Mouse (Mus musculus) heart, embryonic 13.5 days (tissue): ENCODE data around the gene Gpr176. TPM values are rescaled to one million over a fixed set of nuclear protein-coding genes. Genes with fewer than 3 reads are reported as not detected.

ENCODE experiments used
- ATAC-seq: fragments of 200-750 bp; cut with Nextera tagmentation; 2 replicates; pipeline ENCODE4 v1.8.0; 2017; ENCODE audit warnings: moderate TSS enrichment; ENCODE audit not compliant: insufficient number of reproducible peaks, low FRiP score, low TSS enrichment; ENCODE audit errors: extremely low read depth
- H3K27ac ChIP-seq: fragments of 300-500 bp; sonication (generic); replicated peaks from 2 replicates; pipeline ENCODE4 v1.5.1; 2015; ENCODE audit warnings: moderate library complexity, mild to moderate bottlenecking, inconsistent platforms
- H3K27me3 ChIP-seq: fragments of 300-500 bp; sonication (generic); replicated peaks from 2 replicates; pipeline ENCODE4 v1.6.1; 2015; ENCODE audit warnings: mild to moderate bottlenecking, inconsistent platforms
- H3K36me3 ChIP-seq: fragments of 300-500 bp; sonication (generic); 2 replicates; pipeline ENCODE4 v1.6.1; 2015; ENCODE audit warnings: mild to moderate bottlenecking, inconsistent platforms
- H3K4me1 ChIP-seq: fragments of 300-500 bp; sonication (generic); 2 replicates; pipeline ENCODE4 v1.6.1; 2015; ENCODE audit warnings: inconsistent platforms
- H3K4me2 ChIP-seq: fragments of 300-500 bp; sonication (generic); 2 replicates; pipeline ENCODE4 v1.6.1; 2015; ENCODE audit warnings: inconsistent platforms, mild to moderate bottlenecking, moderate library complexity
- H3K4me3 ChIP-seq: fragments of 300-500 bp; sonication (generic); 2 replicates; pipeline ENCODE4 v1.5.1; 2015; ENCODE audit warnings: moderate library complexity, mild to moderate bottlenecking, inconsistent platforms
- H3K9ac ChIP-seq: fragments of 300-500 bp; sonication (generic); 2 replicates; pipeline ENCODE4 v1.6.1; 2015; ENCODE audit warnings: inconsistent platforms, mild to moderate bottlenecking, moderate library complexity
- H3K9me3 ChIP-seq: fragments of 300-500 bp; sonication (generic); 2 replicates; pipeline ENCODE4 v1.6.1; 2016; ENCODE audit warnings: inconsistent platforms
- WGBS: fragments of 180-500 bp; shearing (Covaris S2); methylation state at CpG from one replicate; pipeline ENCODE4 v1.1.7; 2015; ENCODE audit warnings: mixed read lengths; 5-methylcytosine and 5-hydroxymethylcytosine counted together
- polyA plus RNA-seq: library from polyadenylated mRNA; unstranded; fragments of >200 nt; fragmentation: Nextera tagmentation; extraction: Ambion mirVana; gene quantifications from 2 replicates; pipeline ENCODE4 v1.2.1, GENCODE M21; 2015

Gpr176 gene
- polyA plus RNA-seq, 1 experiment from 2014 or later = 0.19 TPM

GRCm38 (mm10) chr2:118401834-118402727, 28.9 kb upstream of the Gpr176 start:
- Histone ChIP-seq H3K4me1 (no peaks in the 10 kb centered on the region), H3K4me2 (no peak overlapping the region), H3K4me3 (no peak overlapping the region), H3K9ac (no peak overlapping the region), H3K36me3 (peaks cover 40% of the 10 kb centered on the region), H3K9me3 (no peaks in the 10 kb centered on the region), H3K27me3 (no peaks in the 10 kb centered on the region), H3K27ac (no peak overlapping the region)
- 82% methylated on average over 5 of the region's 5 CpGs for WGBS
- no peak for ATAC-seq

- Histone ChIP-seq H3K27ac (no peak overlapping the region), H3K9me3 (no peaks in the 10 kb centered on the region), H3K4me1 (no peaks in the 10 kb centered on the region), H3K36me3 (peaks cover 23% of the 10 kb centered on the region), H3K27me3 (no peaks in the 10 kb centered on the region), H3K4me3 (no peak overlapping the region), H3K4me2 (no peak overlapping the region), H3K9ac (no peak overlapping the region)
- 85% methylated on average over 5 of the region's 5 CpGs for whole genome bisulfite sequencing
- no peak for ATAC-seq
Measured at GRCm38 (mm10) chr2:118399751-118400150, 26.5 kb upstream of the Gpr176 start.

GRCm38 (mm10) chr2:118391201-118391600, 18.0 kb upstream of the Gpr176 start:
- Histone ChIP-seq H3K9ac (no peak overlapping the region), H3K27ac (no peak overlapping the region), H3K36me3 (no peaks in the 10 kb centered on the region), H3K27me3 (no peaks in the 10 kb centered on the region), H3K9me3 (no peaks in the 10 kb centered on the region), H3K4me1 (peaks cover 18% of the 10 kb centered on the region), H3K4me2 (no peak overlapping the region), H3K4me3 (no peak overlapping the region)
- no peak for ATAC-seq
- WGBS = 68% methylated on average over 5 of the region's 5 CpGs

- H3K27me3 ChIP-seq = no peaks in the 10 kb centered on the region
- H3K9ac ChIP-seq = no peak overlapping the region; the same call in 1 of the 2 replicates
- peaks cover 18% of the 10 kb centered on the region for H3K4me1 ChIP-seq
- 0 out of 2 replicates have a peak overlapping the region, but pooled peaks have one; percentile 29 for H3K27ac ChIP-seq
- ATAC-seq = no peak
- peak overlapping the region; percentile 91 for H3K4me2 ChIP-seq
- H3K9me3 ChIP-seq = no peaks in the 10 kb centered on the region
- H3K4me3 ChIP-seq = peak overlapping the region; percentile 88
- no peaks in the 10 kb centered on the region for H3K36me3 ChIP-seq
- WGBS = 82% methylated on average over 5 of the region's 5 CpGs
Measured at GRCm38 (mm10) chr2:118390072-118390471, 16.9 kb upstream of the Gpr176 start.

GRCm38 (mm10) chr2:118389569-118389968, 16.4 kb upstream of the Gpr176 start:
- H3K27ac ChIP-seq = peak overlapping the region; percentile 96; the same call in 1 of the 2 replicates
- peak overlapping the region; percentile 91 for H3K4me2 ChIP-seq
- no peak for ATAC-seq
- H3K36me3 ChIP-seq = no peaks in the 10 kb centered on the region
- no peaks in the 10 kb centered on the region for H3K27me3 ChIP-seq
- WGBS = 55% methylated on average over 3 of the region's 3 CpGs
- peaks cover 18% of the 10 kb centered on the region for H3K4me1 ChIP-seq
- H3K9ac ChIP-seq = peak overlapping the region; percentile 94
- H3K4me3 ChIP-seq = peak overlapping the region; percentile 88
- no peaks in the 10 kb centered on the region for H3K9me3 ChIP-seq

GRCm38 (mm10) chr2:118388341-118389335, 15.4 kb upstream of the Gpr176 start, which contains the start of gene Eif2ak4:
Gene Eif2ak4, plus strand, starts transcription at chr2:118388618.
- Histone ChIP-seq H3K36me3 (no peaks in the 10 kb centered on the region), H3K9me3 (no peaks in the 10 kb centered on the region), H3K27me3 (no peaks in the 10 kb centered on the region), H3K4me3 (peak within 1 kb of the TSS; percentile 88), H3K9ac (peak within 1 kb of the TSS; percentile 94), H3K4me1 (peaks cover 18% of the 10 kb centered on the region), H3K27ac (peak within 1 kb of the TSS; percentile 96), H3K4me2 (peak within 1 kb of the TSS; percentile 91)
- ATAC-seq = peak; percentile 100
- 1% methylated on average over 61 of the region's 61 CpGs for WGBS

- Histone ChIP-seq H3K4me3 (no peak overlapping the region), H3K36me3 (no peaks in the 10 kb centered on the region), H3K4me2 (no peak overlapping the region), H3K4me1 (no peaks in the 10 kb centered on the region), H3K9me3 (no peaks in the 10 kb centered on the region), H3K9ac (no peak overlapping the region), H3K27me3 (peaks cover 10% of the 10 kb centered on the region), H3K27ac (no peak overlapping the region)
- no peak for ATAC-seq
- 65% methylated on average over 5 of the region's 5 CpGs for WGBS
Measured at GRCm38 (mm10) chr2:118383387-118383786, 10.2 kb upstream of the Gpr176 start.

- WGBS = 75% methylated on average over 1 of the region's 1 CpGs
- ATAC-seq = no peak
- Histone ChIP-seq H3K36me3 (no peaks in the 10 kb centered on the region), H3K4me2 (no peak overlapping the region), H3K27ac (no peak overlapping the region), H3K9me3 (no peaks in the 10 kb centered on the region), H3K4me1 (no peaks in the 10 kb centered on the region), H3K9ac (no peak overlapping the region), H3K27me3 (peaks cover 23% of the 10 kb centered on the region), H3K4me3 (no peak overlapping the region)
Measured at GRCm38 (mm10) chr2:118379756-118380155, 6.5 kb upstream of the Gpr176 start.

- peaks cover 18% of the 10 kb centered on the region for H3K4me1 ChIP-seq
- no peak overlapping the region for H3K4me3 ChIP-seq
- H3K9ac ChIP-seq = no peak overlapping the region
- H3K27ac ChIP-seq = no peak overlapping the region
- peaks cover 45% of the 10 kb centered on the region for H3K27me3 ChIP-seq
- no peaks in the 10 kb centered on the region for H3K9me3 ChIP-seq
- H3K36me3 ChIP-seq = no peaks in the 10 kb centered on the region
- no peak for ATAC-seq
- no peak overlapping the region for H3K4me2 ChIP-seq
Measured at GRCm38 (mm10) chr2:118375931-118376330, 2.7 kb upstream of the Gpr176 start.

GRCm38 (mm10) chr2:118375522-118375921, 2.3 kb upstream of the Gpr176 start:
- ATAC-seq = no peak
- peaks cover 48% of the 10 kb centered on the region for H3K27me3 ChIP-seq
- 62% methylated on average over 1 of the region's 1 CpGs for WGBS
- no peak overlapping the region for H3K4me3 ChIP-seq
- no peak overlapping the region for H3K9ac ChIP-seq
- H3K4me2 ChIP-seq = no peak overlapping the region
- H3K4me1 ChIP-seq = peaks cover 18% of the 10 kb centered on the region
- no peak overlapping the region for H3K27ac ChIP-seq
- no peaks in the 10 kb centered on the region for H3K36me3 ChIP-seq
- H3K9me3 ChIP-seq = no peaks in the 10 kb centered on the region
